Mouse (Mus musculus) kidney, postnatal 36 days (tissue): ENCODE results near the gene Carm1.
A peak's percentile ranks its signal among the peaks of the same experiment; 100 is the strongest.
"Not testable (repeated sequence)": the region's sequence is repeated elsewhere in the genome, so short reads cannot be mapped to it uniquely, and the experiment has no call there.

Source experiments
- DNase-seq, 2 experiments: peaks; one replicate each; pipeline ENCODE4 v3.0.0; 2021 to 2022; ENCODE audit warnings: mixed read lengths in 2 of 2

The Carm1 gene

DNA sequence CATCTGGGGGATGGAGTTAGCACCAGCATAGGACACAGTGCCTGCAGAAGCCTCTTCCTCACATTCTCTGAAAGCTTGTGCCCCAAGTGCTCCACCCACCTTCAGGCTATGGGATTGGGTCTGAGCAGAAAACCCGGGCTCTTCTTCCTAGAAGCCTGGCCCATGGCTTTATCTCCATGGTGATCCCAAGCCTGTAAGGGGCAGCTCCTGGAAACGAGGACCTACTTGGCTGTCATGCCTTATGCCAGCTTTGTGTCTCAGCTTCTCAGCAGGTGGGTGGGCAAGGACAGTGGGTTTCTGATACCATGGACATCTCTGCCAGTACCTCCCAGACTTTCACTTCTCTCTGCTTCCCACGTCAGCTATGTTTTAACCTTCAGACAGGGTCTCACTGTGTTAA lies 31.5 kb downstream of the Carm1 start:
- DNase-seq = no peak

DNA sequence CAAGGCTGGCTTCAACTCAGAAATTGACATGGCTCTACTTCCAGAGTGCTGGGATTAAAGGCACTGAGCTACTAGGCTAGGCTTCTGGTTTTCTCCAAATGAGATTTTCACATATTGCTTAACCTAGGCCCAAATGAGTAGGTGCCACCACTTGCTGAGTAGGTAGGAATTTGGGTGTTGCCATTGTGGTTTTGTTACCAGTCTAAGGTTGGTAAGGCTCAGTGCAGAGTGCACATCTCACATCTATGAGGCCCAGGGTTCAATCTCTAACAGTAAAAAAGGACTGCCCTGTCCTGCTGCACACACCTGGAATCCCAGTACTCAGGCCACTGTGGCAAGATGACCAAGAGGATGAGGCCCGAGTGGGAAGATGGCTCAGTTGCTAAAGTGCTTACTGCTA lies 38.7 kb downstream of the Carm1 start:
- no peak for DNase-seq

DNA sequence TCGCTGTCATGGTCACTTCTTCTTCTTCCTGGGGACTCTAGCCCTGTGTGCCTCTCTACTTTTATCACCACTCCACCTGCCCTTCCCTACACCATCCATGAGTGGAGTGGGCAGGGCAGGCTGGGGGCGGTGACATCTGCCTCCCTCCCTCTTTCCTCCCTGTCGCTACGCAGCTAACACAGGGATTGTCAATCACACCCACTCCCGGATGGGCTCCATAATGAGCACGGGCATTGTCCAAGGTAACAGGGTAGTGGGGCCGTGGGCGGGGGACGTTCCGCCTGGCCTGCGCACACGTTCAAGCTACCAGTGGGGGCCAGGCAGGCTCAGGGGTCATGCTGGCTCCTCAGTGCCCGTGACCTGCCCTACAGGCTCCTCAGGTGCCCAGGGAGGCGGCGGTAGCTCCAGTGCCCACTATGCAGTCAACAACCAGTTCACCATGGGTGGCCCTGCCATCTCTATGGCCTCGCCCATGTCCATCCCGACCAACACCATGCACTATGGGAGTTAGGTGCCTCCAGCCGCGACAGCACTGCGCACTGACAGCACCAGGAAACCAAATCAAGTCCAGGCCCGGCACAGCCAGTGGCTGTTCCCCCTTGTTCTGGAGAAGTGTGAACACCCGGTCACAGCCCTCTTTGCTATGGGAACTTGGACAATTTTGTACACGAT lies 41.1 kb downstream of the Carm1 start:
- DNase-seq = no peak

DNA sequence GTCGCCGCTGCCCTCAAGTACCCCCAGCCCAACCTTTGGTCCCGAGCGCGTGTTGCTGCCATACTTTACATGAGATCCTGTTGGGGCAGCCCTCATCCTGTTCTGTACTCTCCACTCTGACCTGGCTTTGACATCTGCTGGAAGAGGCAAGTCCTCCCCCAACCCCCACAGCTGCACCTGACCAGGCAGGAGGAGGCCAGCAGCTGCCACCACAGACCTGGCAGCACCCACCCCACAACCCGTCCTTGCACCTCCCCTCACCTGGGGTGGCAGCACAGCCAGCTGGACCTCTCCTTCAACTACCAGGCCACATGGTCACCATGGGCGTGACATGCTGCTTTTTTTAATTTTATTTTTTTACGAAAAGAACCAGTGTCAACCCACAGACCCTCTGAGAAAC lies 41.7 kb downstream of the Carm1 start:
- DNase-seq = peak; percentile 12 to 39

DNA sequence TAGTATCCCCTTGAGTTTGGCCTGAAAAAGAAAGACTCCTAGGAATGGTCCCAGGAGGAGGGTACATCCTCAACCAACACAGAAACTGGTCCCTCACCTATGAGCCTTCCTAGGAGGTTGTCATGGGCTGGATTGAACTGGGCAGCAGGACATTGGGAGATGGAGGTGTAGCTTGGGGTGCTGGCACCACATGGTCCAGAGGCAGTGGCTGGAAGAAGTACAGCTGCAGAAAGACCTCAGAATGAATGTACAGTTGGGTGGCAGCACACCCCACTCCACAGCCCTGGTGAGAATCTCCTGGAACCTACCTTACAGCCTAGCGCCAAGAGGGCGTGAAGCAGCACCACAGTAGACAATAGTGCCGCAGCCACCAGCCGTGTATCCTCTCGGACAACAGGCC lies 42.8 kb downstream of the Carm1 start:
- DNase-seq = no peak

DNA sequence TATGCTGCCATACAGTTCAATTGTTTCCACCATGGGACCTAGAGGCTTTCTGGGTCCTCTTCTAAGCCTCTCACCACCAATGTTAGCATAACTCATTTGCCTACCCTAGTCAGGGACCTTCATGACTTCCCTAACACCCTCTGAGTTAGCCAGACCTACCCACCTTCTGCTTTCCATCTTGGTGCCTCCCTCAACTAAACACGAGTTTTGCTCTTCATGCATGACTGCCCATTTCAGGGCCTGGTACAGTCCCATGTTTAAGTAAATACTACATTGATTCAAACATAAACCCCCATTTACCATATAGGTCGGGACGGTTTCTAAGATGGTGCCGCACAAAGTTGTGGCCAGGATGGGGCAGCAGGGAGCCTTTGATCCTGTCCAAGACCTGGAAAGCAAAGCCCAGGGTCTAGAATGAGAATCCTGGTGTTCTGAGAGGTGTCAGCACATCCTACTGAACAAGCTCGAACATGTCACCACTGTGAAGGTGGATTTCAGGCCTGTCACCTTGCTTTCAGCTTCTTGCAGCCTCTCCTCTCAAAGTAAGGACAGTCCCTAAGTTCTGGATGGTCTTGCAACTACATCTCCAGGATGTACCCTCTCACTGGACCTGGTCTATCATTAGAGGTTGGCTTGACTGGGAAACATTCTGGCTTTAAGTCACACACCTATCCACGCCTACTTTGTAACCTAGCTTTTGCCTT lies 44.6 kb downstream of the Carm1 start:
- DNase-seq = no peak

DNA sequence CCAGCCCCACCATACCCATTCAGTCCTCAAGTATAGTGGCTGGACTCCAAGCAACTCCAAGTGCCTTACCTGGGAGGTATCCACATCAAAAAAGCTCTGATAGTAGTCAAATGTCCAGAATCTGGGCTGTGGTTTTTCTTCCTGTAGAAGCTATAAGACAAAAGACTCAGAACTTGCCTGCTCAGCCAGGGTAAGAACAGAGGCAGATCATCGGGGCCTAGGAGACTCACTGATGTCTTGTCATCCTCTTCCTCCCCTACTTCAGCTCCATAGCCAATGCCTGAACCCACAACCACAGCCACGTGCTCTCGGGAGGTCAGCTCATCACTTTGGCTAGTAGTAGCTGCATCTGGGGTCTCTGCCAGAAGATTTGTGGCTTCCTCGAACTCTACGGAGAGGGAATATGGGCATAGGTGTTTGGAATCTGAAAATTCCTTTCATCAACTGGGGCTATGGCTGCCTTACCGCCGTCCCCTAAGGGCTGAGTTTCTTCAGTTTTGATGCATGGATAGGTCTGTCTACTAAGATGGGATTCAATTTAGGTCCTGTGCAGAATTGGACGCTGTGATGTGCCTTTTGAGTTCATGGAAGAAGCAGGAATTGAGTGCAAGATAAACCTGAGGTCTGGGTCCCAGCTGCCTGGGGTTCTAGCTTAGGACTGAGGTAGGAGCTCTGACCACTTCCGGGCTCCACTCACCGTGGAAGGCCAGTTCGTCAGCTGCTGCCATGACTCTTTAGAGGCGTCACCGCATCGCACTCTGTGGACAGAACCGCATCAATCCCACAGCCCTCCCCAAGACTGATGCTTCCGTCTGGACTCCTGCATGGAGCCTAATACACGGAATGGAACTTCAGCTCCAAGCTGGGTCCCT lies 45.4 kb downstream of the Carm1 start:
- no peak for DNase-seq

DNA sequence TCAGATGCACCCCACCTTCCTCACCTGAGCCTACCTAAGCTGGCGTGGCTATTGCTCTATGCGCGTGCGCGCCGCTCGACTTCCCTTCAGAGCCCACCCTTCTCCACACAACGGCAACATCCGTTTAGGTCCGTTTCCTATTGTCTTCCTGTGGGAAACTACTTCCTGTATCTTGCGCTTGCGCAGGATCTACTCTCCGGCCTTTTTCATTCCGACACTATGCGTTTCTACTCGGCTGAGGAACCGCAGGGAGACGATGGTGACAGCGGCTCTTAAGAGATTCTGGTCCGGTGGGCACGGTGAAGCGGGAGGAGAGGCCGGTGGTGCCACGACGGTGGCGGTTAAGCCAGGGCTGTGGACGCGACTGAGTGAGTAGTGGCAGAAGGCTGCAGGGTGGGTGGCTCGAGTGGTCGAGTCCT lies 46.0 kb downstream of the Carm1 start, which contains the start of the genes Timm29 and Yipf2:
Gene Timm29, plus strand, starts transcription at position 20 of the 419 bp plus-strand sequence.
Gene Yipf2, minus strand, starts transcription at position 126 of the 419 bp plus-strand sequence.
- peak; percentile 91 to 95 for DNase-seq

DNA sequence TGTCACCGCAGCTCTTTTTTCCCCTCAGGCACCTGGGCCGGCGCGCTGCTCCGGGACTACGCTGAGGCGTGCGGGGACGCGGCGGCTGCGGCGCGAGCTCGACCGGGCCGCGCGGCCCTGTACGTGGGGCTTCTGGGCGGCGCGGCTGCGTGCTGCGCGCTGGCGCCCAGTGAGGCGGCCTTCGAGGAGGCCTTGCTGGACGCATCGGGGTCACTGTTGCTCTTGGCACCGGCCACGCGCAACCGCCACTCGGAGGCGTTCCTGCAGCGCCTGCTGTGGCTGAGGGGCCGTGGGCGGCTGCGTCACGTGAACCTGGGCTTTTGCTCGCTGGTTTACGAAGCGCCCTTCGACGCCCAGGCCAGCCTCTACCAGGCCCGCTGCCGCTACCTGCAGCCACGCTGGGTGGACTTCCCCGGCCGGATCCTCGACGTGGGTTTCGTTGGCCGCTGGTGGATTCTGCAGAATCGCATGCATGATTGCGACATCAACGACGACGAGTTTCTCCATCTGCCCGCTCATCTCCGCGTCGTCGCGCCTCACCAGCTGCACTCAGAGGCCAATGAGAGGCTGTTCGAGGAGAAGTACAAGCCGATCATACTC lies 46.5 kb downstream of the Carm1 start:
- peak; percentile 43 to 68 for DNase-seq

DNA sequence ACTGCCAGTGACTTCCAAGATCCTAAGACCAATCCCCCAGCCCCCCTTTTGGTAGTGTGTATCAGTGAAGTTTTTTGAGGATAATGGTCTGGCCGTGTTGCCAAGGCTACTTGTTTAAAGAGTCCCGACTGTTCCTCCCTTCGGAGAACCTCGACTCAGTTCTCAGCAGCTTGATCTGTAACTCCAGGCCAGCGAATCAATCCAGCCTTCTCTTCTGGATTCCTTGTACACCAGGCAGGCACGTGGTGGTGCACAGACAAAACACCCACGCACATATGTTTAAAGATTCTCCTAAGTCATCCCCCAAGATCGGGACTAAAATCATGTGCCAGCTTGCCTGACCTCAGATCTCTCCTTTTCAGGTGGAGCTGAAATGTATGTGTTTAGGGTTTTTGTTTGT lies 47.7 kb downstream of the Carm1 start:
- not testable (repeated sequence) for DNase-seq

DNA sequence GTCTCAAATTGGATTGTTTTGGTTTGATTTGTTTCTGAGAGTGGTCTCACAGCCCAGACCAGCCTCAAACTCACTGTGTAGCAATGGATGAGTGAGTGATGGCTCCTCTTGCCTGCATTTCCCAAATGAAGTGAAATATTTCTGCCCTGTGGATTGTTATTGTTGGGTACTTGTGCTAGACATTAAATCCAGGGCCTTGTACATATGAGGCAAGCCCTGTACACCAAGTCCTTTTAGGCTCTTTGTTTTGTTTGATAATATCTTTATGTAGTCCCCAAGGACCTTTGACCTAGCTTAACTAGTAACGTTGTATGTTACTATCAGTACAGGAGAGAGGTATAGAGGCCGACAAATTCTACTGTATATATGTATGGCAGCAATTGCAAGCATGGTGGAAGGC lies 48.1 kb downstream of the Carm1 start:
- DNase-seq = no peak

DNA sequence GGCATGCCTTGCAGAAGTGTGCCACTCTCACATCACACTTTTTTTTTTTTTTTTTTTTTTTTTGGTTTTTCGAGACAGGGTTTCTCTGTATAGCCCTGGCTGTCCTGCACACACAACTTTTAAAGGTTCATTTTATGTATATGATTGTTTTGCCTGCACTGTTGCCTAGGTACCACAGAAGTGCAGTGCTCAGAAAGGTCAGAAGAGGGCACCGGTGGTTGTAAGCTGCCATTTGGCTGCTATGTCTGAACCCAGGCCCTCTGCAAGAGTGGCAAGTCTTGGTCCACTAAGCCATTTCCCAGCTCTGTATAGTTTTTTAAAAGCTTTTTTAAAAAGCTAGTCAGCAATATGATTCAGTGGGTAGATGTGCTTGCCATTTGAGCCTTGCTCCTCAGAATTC lies 51.5 kb downstream of the Carm1 start:
- peak in 1 of 2 experiments; percentile 56 for DNase-seq

DNA sequence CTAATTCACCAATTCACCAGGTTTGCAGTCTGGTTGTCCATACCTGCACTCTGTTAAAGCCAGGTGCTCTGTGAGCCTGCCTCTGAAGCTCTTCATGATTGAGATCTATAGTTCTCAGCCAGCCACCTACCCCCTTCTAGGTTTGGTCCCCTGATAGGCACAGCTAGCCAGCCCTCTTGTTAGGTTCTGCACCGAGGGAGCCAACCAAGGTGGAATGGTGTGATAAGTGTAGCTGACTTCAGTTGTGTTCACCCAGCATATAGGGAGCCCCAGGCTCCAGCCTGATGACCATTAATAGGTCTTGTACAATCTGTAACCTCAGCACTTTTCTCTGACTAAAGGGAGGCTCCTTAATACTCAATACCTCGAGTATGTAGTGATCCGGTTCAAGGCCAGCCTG lies 53.5 kb downstream of the Carm1 start:
- DNase-seq = no peak

DNA sequence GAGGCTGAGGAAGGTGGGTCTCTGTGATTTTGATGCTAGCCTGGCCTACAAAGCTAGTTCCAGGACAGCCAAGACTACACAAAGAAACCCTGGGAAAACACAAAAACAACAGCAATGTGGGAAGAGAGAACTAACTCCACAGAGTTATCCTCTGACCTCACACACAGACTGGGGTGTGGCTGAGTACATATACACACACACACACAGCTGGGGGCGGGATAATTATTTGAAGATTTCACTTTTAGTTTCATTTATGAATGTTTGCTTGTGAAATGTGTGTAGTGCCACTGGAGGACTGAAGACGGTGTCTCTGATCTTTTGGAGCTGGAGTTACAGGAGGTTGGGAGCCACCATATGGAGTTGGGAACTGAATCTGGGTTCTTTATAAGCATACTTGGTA lies 54.4 kb downstream of the Carm1 start:
- no peak for DNase-seq

DNA sequence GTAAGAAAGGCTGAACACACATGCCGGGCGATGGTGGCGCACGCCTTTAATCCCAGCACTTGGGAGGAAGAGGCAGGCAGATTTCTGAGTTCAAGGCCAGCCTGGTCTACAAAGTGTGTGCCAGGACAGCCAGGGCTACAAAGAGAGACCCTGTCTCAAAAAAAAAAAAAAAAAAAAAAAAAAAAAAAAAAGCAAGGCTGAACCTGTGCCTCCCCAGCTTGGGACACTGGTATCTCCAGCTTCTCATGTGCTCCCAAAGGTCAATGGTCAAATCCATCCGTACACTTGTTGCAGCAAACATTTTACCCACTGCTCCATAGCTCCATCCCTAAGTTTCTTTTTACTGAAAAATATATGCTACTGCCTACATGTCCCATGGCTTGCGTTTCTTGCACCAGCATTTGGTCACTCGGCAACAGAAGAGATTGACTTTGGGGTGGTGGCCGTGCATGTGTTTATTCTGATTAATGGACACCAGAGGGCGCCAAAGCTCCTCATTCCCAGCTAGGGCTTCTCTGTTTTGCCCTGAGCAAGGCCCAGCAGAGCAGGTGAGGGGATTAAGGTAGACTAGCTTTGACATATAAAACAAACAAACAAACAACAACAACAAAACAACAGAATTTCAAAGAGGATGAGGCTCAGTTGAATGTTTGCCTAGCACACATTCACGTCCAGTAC lies 55.2 kb downstream of the Carm1 start:
- DNase-seq = peak; percentile 71 to 82

DNA sequence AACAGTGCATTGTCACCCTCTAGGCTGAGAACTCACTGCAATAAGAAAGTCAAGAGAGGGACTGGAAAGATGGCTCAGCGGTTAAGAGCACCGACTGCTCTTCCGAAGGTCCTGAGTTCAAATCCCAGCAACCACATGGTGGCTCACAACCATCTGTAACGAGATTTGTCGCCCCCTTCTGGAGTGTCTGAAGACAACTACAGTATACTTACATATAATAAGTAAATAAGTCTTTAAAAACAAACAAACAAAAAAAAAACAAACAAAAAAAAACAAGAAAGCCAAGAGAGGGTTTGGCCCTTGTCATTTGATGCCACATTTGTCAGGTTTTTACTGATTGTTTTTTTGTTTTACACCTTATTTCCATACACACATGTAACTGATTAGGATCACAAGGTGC lies 57.4 kb downstream of the Carm1 start:
- no peak for DNase-seq

DNA sequence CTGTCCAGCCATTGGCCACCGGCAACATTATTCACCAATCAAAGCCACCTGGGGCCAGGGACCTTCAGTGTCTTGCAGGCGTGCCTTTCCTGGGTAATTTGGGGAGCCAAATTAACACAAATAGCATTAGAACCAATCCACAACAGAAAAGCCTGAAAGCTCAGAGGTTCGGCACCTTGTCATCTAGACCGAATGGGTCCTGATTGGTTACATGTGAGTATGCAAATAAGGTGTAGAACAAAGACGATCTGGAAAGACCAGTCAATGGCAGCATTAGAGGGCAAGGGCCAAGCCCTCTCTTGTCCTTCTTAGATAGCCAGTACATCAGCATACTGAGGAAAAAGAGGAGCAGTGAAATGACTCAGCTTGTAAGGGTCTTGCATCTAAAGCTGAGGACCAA lies 59.2 kb downstream of the Carm1 start:
- DNase-seq = no peak

DNA sequence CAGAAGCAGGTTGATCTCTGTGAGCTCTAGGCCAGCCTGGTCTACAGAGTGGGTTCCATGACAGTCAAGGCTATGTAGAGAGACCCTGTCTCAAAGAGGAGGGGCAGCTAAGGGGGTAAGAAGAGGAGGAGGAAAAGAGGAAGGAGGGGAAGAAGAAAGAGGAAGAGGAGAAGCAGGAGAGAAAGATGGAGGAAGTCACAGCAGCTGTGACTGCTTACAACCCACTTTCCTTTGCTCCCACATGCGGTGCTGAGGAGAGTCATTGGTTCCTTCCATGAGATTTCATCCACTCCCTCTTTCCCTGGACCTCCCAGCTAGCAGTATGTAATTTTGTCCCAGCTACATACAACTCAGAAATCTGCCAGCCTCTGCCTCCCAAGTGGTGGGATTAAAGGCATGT lies 60.0 kb downstream of the Carm1 start:
- DNase-seq = no peak

DNA sequence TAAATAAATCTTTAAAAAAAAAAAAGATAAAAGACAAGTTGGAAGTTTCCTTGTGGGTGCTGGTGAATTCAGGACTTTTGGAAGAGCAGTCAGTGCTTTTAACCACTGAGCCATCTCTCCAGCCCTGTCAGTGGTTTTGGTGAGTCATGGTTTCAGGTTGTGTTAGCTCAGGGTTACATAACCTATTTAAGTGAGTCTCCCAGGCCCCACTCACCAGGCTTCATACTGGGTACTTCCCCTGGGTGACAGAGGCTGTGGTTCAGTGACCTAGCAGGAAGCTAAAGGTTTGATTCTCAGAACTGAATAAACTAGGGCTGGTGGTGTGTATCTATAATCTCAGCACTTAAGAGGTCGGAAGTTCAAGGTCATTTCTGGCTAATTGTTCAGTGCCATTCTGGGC lies 63.2 kb downstream of the Carm1 start:
- no peak for DNase-seq

DNA sequence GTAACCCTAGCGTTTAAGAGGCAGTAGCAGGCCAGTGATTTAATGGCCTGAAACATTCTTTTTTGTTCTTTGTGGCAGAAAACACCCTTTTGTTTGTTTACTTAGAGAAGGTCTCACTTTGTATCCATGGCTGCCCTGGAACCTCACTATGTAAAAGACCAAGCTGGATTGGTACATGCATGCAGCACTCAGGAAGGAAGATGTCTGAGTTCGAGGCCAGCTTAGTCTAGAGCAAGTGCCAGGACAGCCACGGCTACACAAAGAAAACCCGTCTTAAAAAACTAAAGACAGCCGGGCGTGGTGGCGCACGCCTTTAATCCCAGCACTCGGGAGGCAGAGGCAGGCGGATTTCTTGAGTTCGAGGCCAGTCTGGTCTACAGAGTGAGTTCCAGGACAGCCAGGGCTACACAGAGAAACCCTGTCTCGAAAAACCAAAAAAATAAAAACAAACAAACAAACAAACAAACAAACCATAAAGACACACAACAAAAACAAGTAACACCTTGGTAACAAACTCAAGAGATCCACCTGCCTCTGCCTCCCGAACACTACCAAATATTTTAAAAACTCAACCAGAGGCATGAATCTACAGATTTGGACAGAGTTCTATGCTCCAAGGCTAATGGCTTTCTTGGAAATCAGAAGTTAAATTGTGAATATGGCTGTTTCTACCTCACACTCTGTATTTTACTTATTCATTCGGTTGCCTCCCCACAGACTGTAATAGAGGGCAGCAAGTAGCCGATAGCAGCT lies 68.3 kb downstream of the Carm1 start:
- DNase-seq = no peak

DNA sequence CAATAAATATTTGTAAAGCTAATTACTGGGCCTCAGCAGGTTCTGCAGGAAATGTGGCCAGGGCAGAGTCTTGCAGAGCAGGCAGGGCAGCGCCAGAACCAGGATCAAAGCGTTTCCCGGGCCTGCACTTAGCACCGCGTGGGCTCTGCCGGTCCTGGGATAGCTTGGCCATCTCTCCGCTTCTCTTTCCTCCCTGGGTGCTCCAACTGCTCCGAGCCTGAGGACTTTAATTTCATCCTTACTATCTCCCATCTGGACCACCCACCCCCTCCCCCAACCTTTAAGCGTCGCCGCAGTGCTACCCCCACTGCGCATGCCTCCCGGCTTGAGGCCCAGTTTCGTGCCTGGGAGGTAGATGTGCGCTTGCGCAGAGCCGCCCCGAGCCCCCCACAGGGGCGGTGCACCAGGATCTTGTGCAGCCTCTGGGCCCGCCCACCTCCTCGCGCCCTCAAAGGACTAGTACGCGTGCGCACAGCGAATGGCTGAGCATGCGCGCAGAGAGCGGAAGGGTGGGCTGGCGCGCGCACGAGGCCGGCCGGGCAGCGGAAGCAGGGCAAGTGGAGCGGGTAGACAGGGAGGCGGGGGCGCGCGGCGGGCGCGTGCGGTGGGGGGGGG lies 69.0 kb downstream of the Carm1 start, which contains the start of gene Smarca4:
Gene Smarca4, plus strand, starts transcription at position 553 of the 615 bp plus-strand sequence.
- DNase-seq = peak; percentile 99
